Mouse (Mus musculus): ENCODE results near the gene Acp7.

GRCm38 (mm10) chr7:28645366-28645765 is 14.2 kb upstream of the Acp7 start:
- no peak for TF ChIP-seq CTCF (conservative IDR thresholded peaks at IDR 0.05; ENCODE audit: low read length)
- TF ChIP-seq NANOG (IDR thresholded peaks at IDR 0.05; ENCODE audit: borderline replicate concordance, low read length): no peak
- no peak for TF ChIP-seq POU5F1 (IDR thresholded peaks at IDR 0.05; ENCODE audit: borderline replicate concordance, low read length)

Measured in E14TG2a.4 (cell line).